Mouse (Mus musculus): ENCODE data around the gene Agbl4. TPM values are rescaled to one million over a fixed set of nuclear protein-coding genes. Genes with fewer than 3 reads are reported as not detected.

Agbl4 gene
- polyA plus RNA-seq, 1 experiment, result not detected

DNA sequence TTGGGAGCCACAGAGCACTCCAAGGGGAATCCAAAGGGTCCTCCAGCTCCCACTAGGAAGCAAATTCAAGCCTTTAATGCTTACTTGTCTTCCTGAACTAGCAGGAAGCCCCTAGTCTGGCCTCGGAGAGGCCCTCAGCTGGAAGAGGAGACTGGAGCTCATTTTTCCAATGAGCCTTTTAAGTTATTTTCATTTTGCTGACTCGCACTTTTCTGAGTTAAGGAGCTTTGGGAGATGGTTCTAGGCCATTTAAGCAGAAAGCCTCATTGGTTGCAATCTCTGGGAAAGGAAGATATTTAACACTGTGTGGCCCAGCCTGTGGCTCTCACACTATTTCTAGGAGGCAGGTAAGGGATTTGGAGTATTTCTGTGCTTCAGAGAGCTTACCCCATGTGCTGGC, 1072.4 kb downstream of the Agbl4 start:
- no peak overlapping the region for H3ac ChIP-seq (ENCODE audit: control insufficient read depth, insufficient read length)
- no peak overlapping the region for H3K4me2 ChIP-seq (ENCODE audit: low read depth)
- TF ChIP-seq USF1 (IDR thresholded peaks at IDR 0.05; ENCODE audit: low read depth), result no peak

DNA sequence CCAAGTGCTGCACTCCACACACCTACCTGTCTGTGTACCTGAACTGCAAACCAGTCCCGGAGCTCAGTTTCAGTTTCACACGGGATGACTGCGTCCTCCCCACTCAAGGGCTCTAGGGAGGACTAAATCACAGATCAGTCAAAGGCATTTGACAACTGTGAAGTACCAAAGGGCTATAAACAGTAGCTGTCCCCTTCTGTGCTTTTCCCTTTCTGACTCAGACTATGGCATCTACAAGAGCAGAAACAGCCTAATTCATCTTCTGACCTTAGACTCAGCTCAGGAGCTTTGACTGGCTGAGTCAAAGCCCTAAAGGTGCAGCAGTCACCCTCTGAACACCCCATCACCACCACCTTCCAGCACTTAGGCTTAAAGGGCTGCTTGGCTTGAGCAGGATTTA, 1074.3 kb downstream of the Agbl4 start:
- no peaks in the 10 kb centered on the region for H3K27me3 ChIP-seq (ENCODE audit: control insufficient read depth, insufficient read depth, insufficient read length)
- no peak for TF ChIP-seq POLR2A (IDR thresholded peaks at IDR 0.05; ENCODE audit: insufficient read length, low read depth)
- no peak for TF ChIP-seq REST (IDR thresholded peaks at IDR 0.05; ENCODE audit: insufficient read depth, insufficient read length)
- no peak overlapping the region for H3K4me3 ChIP-seq
- no peak overlapping the region for H3K4me2 ChIP-seq (ENCODE audit: low read depth)
- no peaks in the 10 kb centered on the region for H3K36me3 ChIP-seq (ENCODE audit: control insufficient read depth, insufficient read depth)
- no peak overlapping the region for H3ac ChIP-seq (ENCODE audit: control insufficient read depth, insufficient read length)
- no peaks in the 10 kb centered on the region for H3K79me2 ChIP-seq (ENCODE audit: control insufficient read depth, insufficient read depth)

More for the DNA sequence above, 1072.4 kb downstream of the Agbl4 start:
- H3K79me2 ChIP-seq (ENCODE audit: control insufficient read depth, insufficient read depth), result no peaks in the 10 kb centered on the region
- no peaks in the 10 kb centered on the region for H3K27me3 ChIP-seq (ENCODE audit: control insufficient read depth, insufficient read depth, insufficient read length)
- no peaks in the 10 kb centered on the region for H3K36me3 ChIP-seq (ENCODE audit: control insufficient read depth, insufficient read depth)
- no peak overlapping the region for H3K4me3 ChIP-seq

DNA sequence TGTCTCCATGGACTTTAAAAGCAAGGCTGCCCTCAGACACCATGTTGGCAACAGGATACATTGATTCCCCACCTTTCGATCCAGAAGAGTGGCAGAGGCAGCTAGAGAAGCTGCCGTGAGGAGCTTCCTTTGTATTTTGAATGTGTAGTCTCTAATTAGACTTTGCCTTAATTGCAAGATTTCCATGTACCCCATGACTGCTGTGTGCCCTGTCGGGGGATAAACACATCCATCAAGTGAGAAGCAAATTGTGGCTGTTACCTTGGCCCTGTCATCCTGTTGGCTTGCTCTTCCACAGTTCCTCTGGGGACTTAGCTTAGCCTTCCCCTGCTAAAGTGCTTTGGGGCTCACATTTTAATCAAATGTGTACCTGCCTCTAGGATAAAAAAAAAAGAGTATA, 1075.0 kb downstream of the Agbl4 start:
- no peak for TF ChIP-seq CEBPB (IDR thresholded peaks at IDR 0.05; ENCODE audit: insufficient read depth, poor library complexity, severe bottlenecking)
- TF ChIP-seq TCF12 (IDR thresholded peaks at IDR 0.05; ENCODE audit: insufficient read depth, poor library complexity, severe bottlenecking), result no peak
- TF ChIP-seq E2F4 (IDR thresholded peaks at IDR 0.05; ENCODE audit: insufficient read depth), result no peak
- TF ChIP-seq MYOD1 (IDR thresholded peaks at IDR 0.05; ENCODE audit: control insufficient read depth in 1 of 3, insufficient read length in 2 of 3, low read depth in 2 of 3), result no peak
- no peak for TF ChIP-seq POLR2A (IDR thresholded peaks at IDR 0.05; ENCODE audit: insufficient read length, low read depth)
- no peaks in the 10 kb centered on the region for H3K36me3 ChIP-seq (ENCODE audit: control insufficient read depth, insufficient read depth)

DNA sequence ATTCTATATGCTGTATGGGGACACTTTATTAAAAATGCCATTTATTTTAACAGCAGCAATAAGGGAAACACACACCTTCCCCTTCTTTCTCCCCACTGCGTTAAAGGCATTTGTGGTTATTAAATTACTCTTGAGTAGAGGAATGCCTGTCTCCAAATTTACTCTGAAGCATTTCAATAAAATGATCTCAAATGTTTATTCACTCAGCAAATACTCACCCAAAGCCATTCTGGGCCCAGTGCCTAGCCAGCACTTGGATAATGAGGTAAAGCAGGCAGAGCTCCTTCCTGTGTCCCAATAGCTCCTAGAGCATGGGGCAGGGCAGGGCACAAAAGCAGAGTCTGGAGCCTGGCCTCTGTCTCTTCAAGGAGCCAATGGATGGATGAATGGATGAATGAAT, 1075.6 kb downstream of the Agbl4 start:
- H3K4me3 ChIP-seq, result no peak overlapping the region
- no peaks in the 10 kb centered on the region for H3K27me3 ChIP-seq (ENCODE audit: control insufficient read depth, insufficient read depth, insufficient read length)
- H3K36me3 ChIP-seq (ENCODE audit: control insufficient read depth, insufficient read depth), result no peaks in the 10 kb centered on the region
- no peak overlapping the region for H3K4me2 ChIP-seq (ENCODE audit: low read depth)
- no peak overlapping the region for H3ac ChIP-seq (ENCODE audit: control insufficient read depth, insufficient read length)
- TF ChIP-seq MAX (IDR thresholded peaks at IDR 0.05; ENCODE audit: low read depth), result no peak
- TF ChIP-seq REST (IDR thresholded peaks at IDR 0.05; ENCODE audit: insufficient read depth, insufficient read length), result no peak
- TF ChIP-seq E2F4 (IDR thresholded peaks at IDR 0.05; ENCODE audit: insufficient read depth), result no peak
- no peak for TF ChIP-seq TCF3 (IDR thresholded peaks at IDR 0.05; ENCODE audit: insufficient read length, low read depth)
- no peak for TF ChIP-seq MYOG (IDR thresholded peaks at IDR 0.05; ENCODE audit: control insufficient read depth in 1 of 3, insufficient read depth in 1 of 3, insufficient read length in 2 of 3, low read depth in 2 of 3)
- TF ChIP-seq MYOD1 (IDR thresholded peaks at IDR 0.05; ENCODE audit: control insufficient read depth in 1 of 3, insufficient read length in 2 of 3, low read depth in 2 of 3), result no peak
- TF ChIP-seq TCF12 (IDR thresholded peaks at IDR 0.05; ENCODE audit: insufficient read depth, poor library complexity, severe bottlenecking), result no peak
- TF ChIP-seq CEBPB (IDR thresholded peaks at IDR 0.05; ENCODE audit: insufficient read depth, poor library complexity, severe bottlenecking), result no peak
- TF ChIP-seq SRF (IDR thresholded peaks at IDR 0.05; ENCODE audit: control insufficient read depth, insufficient read length, low read depth), result no peak
- TF ChIP-seq POLR2A (IDR thresholded peaks at IDR 0.05; ENCODE audit: insufficient read length, low read depth), result no peak
- no peak for TF ChIP-seq USF1 (IDR thresholded peaks at IDR 0.05; ENCODE audit: low read depth)
- no peak for TF ChIP-seq POLR2AphosphoS2 (IDR thresholded peaks at IDR 0.05; ENCODE audit: insufficient read length, low read depth)
- no peaks in the 10 kb centered on the region for H3K79me2 ChIP-seq (ENCODE audit: control insufficient read depth, insufficient read depth)

More for the DNA sequence above, 1075.0 kb downstream of the Agbl4 start:
- Histone ChIP-seq H3ac (ENCODE audit: control insufficient read depth, insufficient read length) (no peak overlapping the region), H3K27me3 (ENCODE audit: control insufficient read depth, insufficient read depth, insufficient read length) (no peaks in the 10 kb centered on the region), H3K79me2 (ENCODE audit: control insufficient read depth, insufficient read depth) (no peaks in the 10 kb centered on the region), H3K4me2 (ENCODE audit: low read depth) (no peak overlapping the region), H3K4me3 (no peak overlapping the region)

DNA sequence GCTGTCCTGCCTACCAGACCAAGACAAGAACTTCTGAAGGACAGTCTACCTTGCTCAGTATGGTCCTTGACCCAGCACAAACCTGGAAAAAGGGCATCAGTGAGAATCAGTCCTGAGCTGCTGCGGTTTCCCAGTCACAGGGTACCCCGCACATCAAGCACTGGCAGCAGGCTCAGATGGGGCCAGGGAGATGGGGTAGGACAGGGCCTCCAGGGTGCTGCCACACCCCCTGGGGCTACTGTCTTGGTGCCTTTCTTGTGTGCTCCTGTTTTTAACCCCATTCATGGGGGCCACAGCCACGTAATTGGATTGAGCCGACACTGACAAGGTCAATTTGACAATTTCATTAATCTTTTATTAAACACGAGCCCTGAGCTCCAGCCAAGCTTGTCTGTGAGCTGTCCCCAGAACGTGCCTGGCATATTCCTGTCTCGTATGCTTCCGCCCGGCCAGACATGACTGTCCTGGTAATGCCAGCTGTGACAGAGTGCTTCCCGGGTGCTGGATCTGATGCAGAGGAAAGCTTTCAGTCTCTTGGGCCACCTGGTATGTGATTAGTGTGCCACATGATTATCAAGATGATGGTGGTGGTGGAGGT, 1078.0 kb downstream of the Agbl4 start:
- no peak overlapping the region for H3ac ChIP-seq (ENCODE audit: control insufficient read depth, insufficient read length)
- no peak overlapping the region for H3K4me3 ChIP-seq
- H3K36me3 ChIP-seq (ENCODE audit: control insufficient read depth, insufficient read depth), result no peaks in the 10 kb centered on the region
- TF ChIP-seq TCF3 (IDR thresholded peaks at IDR 0.05; ENCODE audit: insufficient read length, low read depth) (no peak), POLR2A (IDR thresholded peaks at IDR 0.05; ENCODE audit: insufficient read length, low read depth) (no peak), MAX (IDR thresholded peaks at IDR 0.05; ENCODE audit: low read depth) (no peak), E2F4 (IDR thresholded peaks at IDR 0.05; ENCODE audit: insufficient read depth) (no peak)
- no peak overlapping the region for H3K4me2 ChIP-seq (ENCODE audit: low read depth)
- H3K27me3 ChIP-seq (ENCODE audit: control insufficient read depth, insufficient read depth, insufficient read length), result no peaks in the 10 kb centered on the region
- H3K79me2 ChIP-seq (ENCODE audit: control insufficient read depth, insufficient read depth), result no peaks in the 10 kb centered on the region

DNA sequence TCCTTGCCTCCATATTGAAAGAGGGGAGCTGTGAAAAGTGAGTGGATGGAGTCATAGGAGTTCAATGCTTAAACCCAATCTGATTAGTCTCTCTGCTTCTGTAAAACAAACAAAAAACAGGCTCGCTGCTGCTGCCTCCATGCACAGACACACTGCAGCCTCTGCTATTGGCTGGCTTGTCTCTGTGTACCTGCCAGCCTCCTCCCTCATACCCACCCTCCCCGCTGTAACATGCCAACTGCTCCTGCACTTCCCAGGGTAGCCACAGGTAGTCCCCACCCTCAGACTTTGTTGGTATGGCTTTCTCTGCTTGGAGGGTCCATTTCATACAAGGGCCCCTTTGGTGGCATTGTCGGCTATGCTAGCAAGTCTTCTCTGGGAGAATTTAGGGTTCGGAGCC, 1080.0 kb downstream of the Agbl4 start:
- H3K36me3 ChIP-seq (ENCODE audit: control insufficient read depth, insufficient read depth), result no peaks in the 10 kb centered on the region
- no peak for TF ChIP-seq POLR2A (IDR thresholded peaks at IDR 0.05; ENCODE audit: insufficient read length, low read depth)
- no peak for TF ChIP-seq POLR2AphosphoS2 (IDR thresholded peaks at IDR 0.05; ENCODE audit: insufficient read length, low read depth)
- no peak for TF ChIP-seq MYOG (IDR thresholded peaks at IDR 0.05; ENCODE audit: control insufficient read depth in 1 of 3, insufficient read depth in 1 of 3, insufficient read length in 2 of 3, low read depth in 2 of 3)
- TF ChIP-seq CEBPB (IDR thresholded peaks at IDR 0.05; ENCODE audit: insufficient read depth, poor library complexity, severe bottlenecking), result no peak
- TF ChIP-seq MYOD1 (IDR thresholded peaks at IDR 0.05; ENCODE audit: control insufficient read depth in 1 of 3, insufficient read length in 2 of 3, low read depth in 2 of 3), result no peak
- TF ChIP-seq TCF12 (IDR thresholded peaks at IDR 0.05; ENCODE audit: insufficient read depth, poor library complexity, severe bottlenecking), result no peak
- TF ChIP-seq MAX (IDR thresholded peaks at IDR 0.05; ENCODE audit: low read depth), result no peak
- no peak for TF ChIP-seq SRF (IDR thresholded peaks at IDR 0.05; ENCODE audit: control insufficient read depth, insufficient read length, low read depth)
- no peak for TF ChIP-seq REST (IDR thresholded peaks at IDR 0.05; ENCODE audit: insufficient read depth, insufficient read length)
- no peak for TF ChIP-seq TCF3 (IDR thresholded peaks at IDR 0.05; ENCODE audit: insufficient read length, low read depth)
- TF ChIP-seq USF1 (IDR thresholded peaks at IDR 0.05; ENCODE audit: low read depth), result no peak
- TF ChIP-seq E2F4 (IDR thresholded peaks at IDR 0.05; ENCODE audit: insufficient read depth), result no peak
- no peak overlapping the region for H3K4me3 ChIP-seq
- no peaks in the 10 kb centered on the region for H3K27me3 ChIP-seq (ENCODE audit: control insufficient read depth, insufficient read depth, insufficient read length)
- no peaks in the 10 kb centered on the region for H3K79me2 ChIP-seq (ENCODE audit: control insufficient read depth, insufficient read depth)
- H3K4me2 ChIP-seq (ENCODE audit: low read depth), result no peak overlapping the region
- no peak overlapping the region for H3ac ChIP-seq (ENCODE audit: control insufficient read depth, insufficient read length)
